Mouse (Mus musculus) E14TG2a.4 (cell line): ENCODE measurements around the gene Podxl.

Experiments used
- CTCF ChIP-seq: conservative IDR thresholded peaks from 2 replicates; pipeline ENCODE4 v1.5.1; 2014; ENCODE audit warnings: low read length
- NANOG ChIP-seq: IDR thresholded peaks from 2 replicates; pipeline ENCODE4 v1.6.1; 2014; ENCODE audit warnings: borderline replicate concordance, low read length, mixed read lengths

DNA sequence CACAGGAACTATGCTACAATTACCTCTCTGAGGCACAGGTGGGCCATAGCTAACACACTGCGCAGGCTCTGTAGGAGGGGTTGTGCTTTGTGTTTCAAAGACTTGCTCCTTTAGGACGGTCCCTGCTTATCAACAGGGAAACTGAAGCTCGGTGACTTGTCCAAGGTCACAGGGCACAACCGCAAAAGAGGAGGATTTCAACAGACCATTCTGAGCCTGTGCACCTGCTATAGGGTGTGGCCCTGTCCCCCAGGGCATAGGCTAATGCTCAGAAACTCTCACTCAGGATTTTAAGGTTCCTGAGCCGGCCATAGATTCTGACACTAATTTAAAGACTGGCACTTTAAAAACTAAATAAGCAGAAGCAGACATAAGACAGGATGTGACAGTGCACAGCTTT is 36.9 kb downstream of the Podxl start:
- TF ChIP-seq CTCF (no peak), NANOG (no peak)
